Mouse (Mus musculus): Measurements from ENCODE around the gene Fut9.
A peak's percentile ranks its signal among the peaks of the same experiment; 100 is the strongest.

Fut9 gene

DNA sequence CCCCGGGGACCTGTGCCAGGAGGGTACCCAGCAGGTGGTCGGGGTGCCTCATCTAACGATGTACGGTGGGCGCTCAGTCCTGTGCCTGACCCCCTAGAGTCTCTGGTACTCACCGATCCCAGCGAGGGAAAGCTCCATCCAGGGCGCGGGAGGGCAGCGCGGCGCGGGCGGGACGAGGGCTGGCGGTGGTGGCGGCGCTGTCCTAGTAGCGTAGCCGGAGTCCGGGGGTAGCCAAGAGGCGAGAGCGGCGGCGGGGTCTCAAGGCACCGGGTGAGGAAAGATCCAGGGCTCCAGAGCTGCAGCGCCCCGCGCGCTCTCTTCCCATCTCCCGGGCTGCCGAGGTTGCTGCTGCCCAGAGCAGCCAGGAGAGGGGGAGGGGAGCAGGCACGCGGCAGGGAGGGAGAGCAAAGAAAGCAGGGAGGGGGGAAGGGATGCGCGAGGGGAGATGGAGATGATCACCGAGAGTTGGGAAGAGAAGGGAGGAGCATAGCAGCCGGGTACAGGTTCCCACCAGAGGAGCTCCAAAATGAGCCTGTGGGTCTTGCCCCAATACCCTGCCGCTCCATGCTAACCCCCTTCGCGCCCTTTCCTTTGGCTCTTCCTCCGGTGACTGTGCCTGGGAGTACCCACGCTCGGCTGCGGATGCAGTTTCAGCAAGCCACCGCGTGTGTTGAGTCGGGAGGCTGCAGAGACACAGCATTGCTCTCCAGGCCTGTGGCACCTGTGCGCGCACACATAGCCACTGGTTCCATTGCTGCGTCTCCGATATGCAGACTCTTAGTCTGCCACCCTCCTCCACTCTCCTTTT, at the start of gene Fut9:
Fut9 (minus strand) TSS at position 769 of the 808 bp plus-strand sequence.
- Histone ChIP-seq H3K36me3 (ENCODE audit: insufficient read depth, low read length) (0 out of 2 replicates have a peak, but pooled peaks cover 6% of the 10 kb centered on the region), H3K4me3 (replicated peaks; ENCODE audit: low read length) (peak within 1 kb of the TSS; percentile 90), H3K4me1 (replicated peaks; ENCODE audit: low read depth, low read length) (peaks cover 34% of the 10 kb centered on the region), H3K27me3 (ENCODE audit: insufficient read depth, low read length) (no peaks in the 10 kb centered on the region), H3K9me3 (ENCODE audit: low read length) (no peaks in the 10 kb centered on the region)
- TF ChIP-seq CTCF (conservative IDR thresholded peaks at IDR 0.05; ENCODE audit: low read length) (no peak), POU5F1 (IDR thresholded peaks at IDR 0.05; ENCODE audit: borderline replicate concordance, low read length) (no peak), NANOG (IDR thresholded peaks at IDR 0.05; ENCODE audit: borderline replicate concordance, low read length) (no peak)

DNA sequence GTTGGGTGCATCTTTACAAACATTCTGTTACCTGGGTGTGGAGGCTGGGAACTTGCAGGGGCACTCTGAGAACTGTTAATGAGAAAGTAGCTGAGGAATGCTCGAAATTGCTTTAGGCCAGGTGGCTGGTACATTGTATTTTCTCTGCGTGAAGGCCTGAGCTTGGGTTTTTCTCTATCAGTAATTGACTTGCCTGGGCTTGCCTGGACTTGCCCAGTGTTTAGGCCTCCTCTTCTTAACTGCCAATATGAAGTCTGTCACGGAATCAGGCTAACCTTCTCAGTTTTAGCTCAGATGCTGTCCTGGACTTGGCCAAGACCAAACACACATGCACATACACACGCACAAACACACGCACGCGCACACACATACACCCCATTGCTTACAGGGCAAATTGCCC, 15.7 kb upstream of the Fut9 start:
- Histone ChIP-seq H3K4me1 (replicated peaks; ENCODE audit: low read depth, low read length) (0 out of 2 replicates have a peak, but pooled peaks cover 4% of the 10 kb centered on the region), H3K4me3 (replicated peaks; ENCODE audit: low read length) (no peak overlapping the region), H3K27me3 (ENCODE audit: insufficient read depth, low read length) (no peaks in the 10 kb centered on the region), H3K9me3 (ENCODE audit: low read length) (peaks cover 26% of the 10 kb centered on the region), H3K36me3 (ENCODE audit: insufficient read depth, low read length) (no peaks in the 10 kb centered on the region)
- TF ChIP-seq NANOG (IDR thresholded peaks at IDR 0.05; ENCODE audit: borderline replicate concordance, low read length): no peak
- TF ChIP-seq POU5F1 (IDR thresholded peaks at IDR 0.05; ENCODE audit: borderline replicate concordance, low read length): no peak
- TF ChIP-seq CTCF (conservative IDR thresholded peaks at IDR 0.05; ENCODE audit: low read length): no peak

DNA sequence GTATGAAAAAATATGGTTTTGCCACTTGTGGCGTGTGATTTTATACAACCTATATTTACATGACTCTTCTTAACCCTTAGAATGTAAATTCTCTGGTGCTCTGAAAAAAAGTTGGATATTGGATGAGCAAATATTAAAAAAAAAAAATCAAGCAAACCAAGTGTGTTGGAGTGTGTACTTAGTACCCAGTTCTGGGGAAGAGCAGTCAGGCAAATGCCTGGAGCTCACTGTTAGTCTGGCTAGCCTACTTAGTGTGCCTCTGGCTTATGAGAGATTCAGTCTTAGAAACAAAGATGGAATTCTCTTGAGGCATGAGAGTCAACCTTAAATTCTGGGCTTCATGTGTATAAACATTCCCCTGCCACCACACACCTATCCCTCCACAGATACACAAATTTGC, 13.3 kb upstream of the Fut9 start:
- Histone ChIP-seq H3K9me3 (ENCODE audit: low read length) (peaks cover 23% of the 10 kb centered on the region), H3K4me3 (replicated peaks; ENCODE audit: low read length) (no peak overlapping the region), H3K36me3 (ENCODE audit: insufficient read depth, low read length) (no peaks in the 10 kb centered on the region), H3K4me1 (replicated peaks; ENCODE audit: low read depth, low read length) (0 out of 2 replicates have a peak, but pooled peaks cover 4% of the 10 kb centered on the region), H3K27me3 (ENCODE audit: insufficient read depth, low read length) (no peaks in the 10 kb centered on the region)
- TF ChIP-seq POU5F1 (IDR thresholded peaks at IDR 0.05; ENCODE audit: borderline replicate concordance, low read length) (no peak), CTCF (conservative IDR thresholded peaks at IDR 0.05; ENCODE audit: low read length) (no peak), NANOG (IDR thresholded peaks at IDR 0.05; ENCODE audit: borderline replicate concordance, low read length) (no peak)

DNA sequence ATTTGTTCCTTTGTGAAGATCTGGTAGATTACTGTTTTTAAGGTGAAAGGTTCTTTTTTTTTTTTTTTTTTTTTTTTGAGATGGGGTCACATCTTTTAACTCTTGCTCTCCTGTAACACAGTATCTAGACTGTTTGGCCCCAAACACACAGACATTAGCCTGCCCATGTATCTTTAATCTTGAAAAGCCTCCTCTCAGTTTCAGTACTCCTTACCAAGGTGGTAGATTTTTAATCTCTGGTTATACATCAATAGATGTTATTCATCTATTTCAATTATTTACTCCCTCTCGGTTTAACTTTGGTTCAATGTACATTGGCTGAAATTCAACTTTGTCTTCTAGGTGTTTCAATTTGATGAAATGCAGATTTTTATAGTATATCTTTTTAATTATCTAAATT, 10.0 kb upstream of the Fut9 start:
- no peak overlapping the region for H3K4me3 ChIP-seq (replicated peaks; ENCODE audit: low read length)
- TF ChIP-seq CTCF (conservative IDR thresholded peaks at IDR 0.05; ENCODE audit: low read length) (no peak), POU5F1 (IDR thresholded peaks at IDR 0.05; ENCODE audit: borderline replicate concordance, low read length) (no peak), NANOG (IDR thresholded peaks at IDR 0.05; ENCODE audit: borderline replicate concordance, low read length) (no peak)
- H3K9me3 ChIP-seq (ENCODE audit: low read length): no peaks in the 10 kb centered on the region
- H3K4me1 ChIP-seq (replicated peaks; ENCODE audit: low read depth, low read length): no peaks in the 10 kb centered on the region
- H3K27me3 ChIP-seq (ENCODE audit: insufficient read depth, low read length): no peaks in the 10 kb centered on the region
- no peaks in the 10 kb centered on the region for H3K36me3 ChIP-seq (ENCODE audit: insufficient read depth, low read length)

DNA sequence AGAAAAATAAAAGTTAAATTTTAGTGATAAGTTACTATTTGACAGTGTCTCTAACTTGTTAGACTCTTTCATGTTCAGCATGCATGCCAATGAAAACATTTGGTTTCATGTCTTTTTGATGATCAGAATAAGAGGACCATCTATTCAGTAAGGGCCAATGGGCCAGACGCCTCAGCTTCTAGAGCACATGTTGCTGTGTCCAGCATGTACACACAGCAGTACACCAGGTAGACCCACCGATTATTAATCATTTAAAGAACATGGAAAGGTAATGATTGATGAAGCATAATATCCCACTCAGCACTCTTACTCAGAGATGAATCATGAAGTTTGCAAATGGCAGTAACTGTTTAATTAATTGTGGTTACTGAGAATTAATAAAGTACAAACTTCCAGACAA, 1.7 kb upstream of the Fut9 start:
- TF ChIP-seq NANOG (IDR thresholded peaks at IDR 0.05; ENCODE audit: borderline replicate concordance, low read length) (no peak), CTCF (conservative IDR thresholded peaks at IDR 0.05; ENCODE audit: low read length) (no peak), POU5F1 (IDR thresholded peaks at IDR 0.05; ENCODE audit: borderline replicate concordance, low read length) (no peak)
- Histone ChIP-seq H3K36me3 (ENCODE audit: insufficient read depth, low read length) (0 out of 2 replicates have a peak, but pooled peaks cover 6% of the 10 kb centered on the region), H3K9me3 (ENCODE audit: low read length) (no peaks in the 10 kb centered on the region), H3K4me1 (replicated peaks; ENCODE audit: low read depth, low read length) (peaks cover 21% of the 10 kb centered on the region), H3K27me3 (ENCODE audit: insufficient read depth, low read length) (no peaks in the 10 kb centered on the region), H3K4me3 (replicated peaks; ENCODE audit: low read length) (no peak overlapping the region)

DNA sequence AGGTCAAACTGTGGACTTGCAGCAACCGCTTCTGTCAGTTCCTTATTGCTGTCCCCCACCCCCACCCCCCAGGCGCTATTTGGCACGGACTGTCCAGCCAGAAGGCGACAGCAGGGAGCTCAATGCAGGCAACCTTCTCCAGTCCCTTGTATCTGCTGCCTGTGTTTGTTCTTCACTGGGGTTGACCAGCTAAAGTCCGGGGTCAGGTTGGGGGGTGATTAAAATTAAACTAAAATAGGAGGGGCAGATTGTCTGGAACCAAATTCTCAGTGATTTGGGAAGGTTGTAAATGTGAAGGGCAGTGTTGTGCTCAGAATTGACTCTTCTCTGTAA, 206 bp upstream of the Fut9 start:
- Histone ChIP-seq H3K4me3 (replicated peaks; ENCODE audit: low read length) (peak overlapping the region; percentile 90), H3K36me3 (ENCODE audit: insufficient read depth, low read length) (0 out of 2 replicates have a peak, but pooled peaks cover 6% of the 10 kb centered on the region), H3K4me1 (replicated peaks; ENCODE audit: low read depth, low read length) (peaks cover 28% of the 10 kb centered on the region), H3K9me3 (ENCODE audit: low read length) (no peaks in the 10 kb centered on the region), H3K27me3 (ENCODE audit: insufficient read depth, low read length) (no peaks in the 10 kb centered on the region)
- TF ChIP-seq POU5F1 (IDR thresholded peaks at IDR 0.05; ENCODE audit: borderline replicate concordance, low read length): no peak
- TF ChIP-seq CTCF (conservative IDR thresholded peaks at IDR 0.05; ENCODE audit: low read length): no peak
- TF ChIP-seq NANOG (IDR thresholded peaks at IDR 0.05; ENCODE audit: borderline replicate concordance, low read length): no peak

DNA sequence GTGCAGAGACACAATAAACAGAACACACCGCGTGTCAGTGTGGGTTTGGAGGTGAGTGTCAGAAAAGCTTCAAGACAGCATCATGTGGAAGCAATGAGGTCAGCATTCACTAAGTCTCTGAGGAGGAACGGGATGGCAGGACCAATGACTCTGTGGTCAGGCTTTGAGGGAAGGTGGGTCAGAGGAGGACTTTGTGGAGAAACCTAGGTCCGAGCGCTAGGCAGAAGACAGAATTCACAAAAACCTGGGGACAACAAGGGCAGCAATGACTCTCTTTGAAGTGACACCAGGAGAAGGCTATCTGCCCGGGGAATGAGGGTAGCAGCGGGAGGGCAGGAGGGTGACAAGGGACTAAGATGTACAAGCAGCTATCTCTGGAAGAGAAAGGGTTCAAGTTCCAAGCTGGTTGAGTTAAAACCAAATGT, 981 bp downstream of the Fut9 start:
- TF ChIP-seq CTCF (conservative IDR thresholded peaks at IDR 0.05; ENCODE audit: low read length) (no peak), NANOG (IDR thresholded peaks at IDR 0.05; ENCODE audit: borderline replicate concordance, low read length) (no peak), POU5F1 (IDR thresholded peaks at IDR 0.05; ENCODE audit: borderline replicate concordance, low read length) (no peak)
- Histone ChIP-seq H3K4me3 (replicated peaks; ENCODE audit: low read length) (peak overlapping the region; percentile 90), H3K36me3 (ENCODE audit: insufficient read depth, low read length) (0 out of 2 replicates have a peak, but pooled peaks cover 6% of the 10 kb centered on the region), H3K27me3 (ENCODE audit: insufficient read depth, low read length) (no peaks in the 10 kb centered on the region), H3K9me3 (ENCODE audit: low read length) (no peaks in the 10 kb centered on the region), H3K4me1 (replicated peaks; ENCODE audit: low read depth, low read length) (peaks cover 38% of the 10 kb centered on the region)

DNA sequence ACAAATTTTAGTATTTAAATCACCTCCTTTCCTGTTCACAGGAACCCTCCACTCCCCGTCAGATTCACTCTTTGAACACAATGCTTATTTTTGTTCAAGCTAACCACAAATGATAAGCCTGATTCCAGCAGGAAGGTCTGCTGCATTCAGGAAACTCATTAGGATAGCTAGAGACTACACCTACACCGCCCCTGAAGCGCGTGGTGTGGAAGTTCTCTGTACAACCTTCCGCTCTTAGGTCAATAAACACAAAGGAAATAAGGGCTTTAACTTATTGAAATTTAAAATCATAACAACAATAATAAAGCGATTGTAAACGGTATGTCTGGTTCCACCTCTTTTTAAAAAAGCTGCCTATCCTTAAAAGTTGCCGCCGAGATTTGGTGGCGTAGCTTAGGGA, 1.6 kb downstream of the Fut9 start:
- Histone ChIP-seq H3K9me3 (ENCODE audit: low read length) (no peaks in the 10 kb centered on the region), H3K36me3 (ENCODE audit: insufficient read depth, low read length) (0 out of 2 replicates have a peak, but pooled peaks cover 7% of the 10 kb centered on the region), H3K4me1 (replicated peaks; ENCODE audit: low read depth, low read length) (peaks cover 44% of the 10 kb centered on the region), H3K4me3 (replicated peaks; ENCODE audit: low read length) (peak overlapping the region; percentile 90), H3K27me3 (ENCODE audit: insufficient read depth, low read length) (no peaks in the 10 kb centered on the region)
- TF ChIP-seq NANOG (IDR thresholded peaks at IDR 0.05; ENCODE audit: borderline replicate concordance, low read length) (no peak), CTCF (conservative IDR thresholded peaks at IDR 0.05; ENCODE audit: low read length) (no peak), POU5F1 (IDR thresholded peaks at IDR 0.05; ENCODE audit: borderline replicate concordance, low read length) (no peak)
